Mouse (Mus musculus): ENCODE measurements around the gene Rnf224.

- TF ChIP-seq CTCF (IDR thresholded peaks at IDR 0.05; ENCODE audit: low read depth) (peak; percentile 27; the same call in 1 of the 2 replicates), EP300 (optimal IDR thresholded peaks at IDR 0.05) (no peak)
Observed at GRCm38 (mm10) chr2:25211121-25211670, 25.4 kb downstream of the Rnf224 start, which contains the start of gene Nelfb.

All from stomach, postnatal 0 days (tissue).